Mouse (Mus musculus): ENCODE measurements around the gene Jmjd1c.

GRCm38 (mm10) chr10:67087447-67088226, 8.3 kb upstream of the Jmjd1c start:
- TF ChIP-seq CTCF (IDR thresholded peaks at IDR 0.05; ENCODE audit: borderline replicate concordance, control insufficient read depth, extremely low read depth, insufficient read depth, low read length, poor library complexity) (no peak), POLR2A (IDR thresholded peaks at IDR 0.05; ENCODE audit: control insufficient read depth, extremely low read depth, insufficient read depth, low read length, poor library complexity) (no peak)

All from thymus, adult 2 months (tissue).